Comparison of ENCODE assay signal across 8 mouse cellular contexts in the genomic region with DNA sequence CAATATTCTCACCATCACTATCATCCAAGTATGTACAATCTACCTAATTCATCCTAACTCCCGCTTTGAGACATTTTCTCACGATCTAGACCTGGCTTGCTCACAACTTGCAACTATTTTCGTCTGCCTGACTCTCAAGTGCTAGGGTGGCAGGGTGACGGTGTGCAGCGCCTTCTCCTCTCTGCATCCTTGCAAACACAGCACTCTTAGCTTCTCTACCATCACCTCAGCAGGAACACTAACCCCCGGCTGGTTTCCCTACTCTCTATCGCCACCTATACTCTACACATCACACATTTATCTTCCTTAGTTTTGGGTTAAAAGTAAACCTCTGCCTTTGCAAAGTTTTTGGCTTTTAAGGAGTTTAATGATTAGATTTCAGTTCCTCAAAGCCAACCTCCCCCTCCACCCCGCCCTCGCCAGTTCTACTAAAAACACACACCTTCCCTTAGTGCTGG.
DNase-seq lines count a peak whose midpoint lies in the region; ATAC-seq and TF ChIP-seq lines count a peak whose summit lies in the region.

No protein-coding gene starts in this region.

- ATAC-seq in liver, embryonic 14.5 days (ENCODE audit: insufficient read depth) = no peak
- no peak for ATAC-seq in neural tube, embryonic 15.5 days (ENCODE audit: low FRiP score)

- peak overlapping the region; percentile 93 for H3K4me2 ChIP-seq in liver, embryonic 14.5 days (ENCODE audit: low read depth)
- H3K4me2 ChIP-seq in neural tube, embryonic 15.5 days = peak overlapping the region; percentile 23; the same call in 1 of the 2 replicates

- peaks cover 20 to 25% of the 10 kb centered on the region in 2 experiments for H3K4me1 ChIP-seq in liver, embryonic 14.5 days (replicated peaks; ENCODE audit: control insufficient read depth in 2 of 2, insufficient read depth in 2 of 2, low read length in 1 of 2)
- H3K4me1 ChIP-seq in neural tube, embryonic 15.5 days = peaks cover 36% of the 10 kb centered on the region

- DNase-seq in A20 (ENCODE audit: low read depth, low spot score) (peak; percentile 87), NIH3T3 (ENCODE audit: low read depth) (peak; percentile 79)
- DNase-seq in embryo, embryonic 10.5 days (ENCODE audit: low spot score) = peak; percentile 77
- peak; percentile 47 to 56 for DNase-seq in heart, adult 9 months (ENCODE audit: low spot score in 2 of 2)
- peak; percentile 52 to 61 for DNase-seq in kidney, adult 8-10 months
- no peak for DNase-seq in liver, embryonic 14.5 days (ENCODE audit: low read depth in 3 of 3, low spot score in 3 of 3)
- peak; percentile 73 for DNase-seq in thymus, postnatal 14 days

- TF ChIP-seq CTCF in liver, embryonic 14.5 days (IDR thresholded peaks at IDR 0.05; ENCODE audit: low read depth) = peak; percentile 74

- H3K4me3 ChIP-seq in liver, embryonic 14.5 days (ENCODE audit: insufficient read depth in 1 of 2, low read depth in 2 of 2, low read length in 2 of 2) = no peak overlapping the region
- no peak overlapping the region for H3K4me3 ChIP-seq in neural tube, embryonic 15.5 days (replicated peaks)

- no peak overlapping the region; the same call in 1 of the 2 replicates for H3K9ac ChIP-seq in liver, embryonic 14.5 days (replicated peaks)
- no peak overlapping the region for H3K9ac ChIP-seq in neural tube, embryonic 15.5 days (replicated peaks)

- H3K9me3 ChIP-seq in liver, embryonic 14.5 days (ENCODE audit: control insufficient read depth, low read length) = no peaks in the 10 kb centered on the region
- no peaks in the 10 kb centered on the region for H3K9me3 ChIP-seq in neural tube, embryonic 15.5 days (replicated peaks)

- H3K27ac ChIP-seq in liver, embryonic 14.5 days = no peak overlapping the region
- peak overlapping the region; percentile 52 for H3K27ac ChIP-seq in neural tube, embryonic 15.5 days (replicated peaks)

- 16% methylated on average over 9 of the region's 9 CpGs for WGBS in liver, embryonic 14.5 days (ENCODE audit: insufficient replicate concordance)
- WGBS in neural tube, embryonic 15.5 days = 29% methylated on average over 9 of the region's 9 CpGs

- no peaks in the 10 kb centered on the region for H3K36me3 ChIP-seq in liver, embryonic 14.5 days (replicated peaks; ENCODE audit: control insufficient read depth, insufficient read depth, low read depth)
- peaks cover 14% of the 10 kb centered on the region for H3K36me3 ChIP-seq in neural tube, embryonic 15.5 days

- TF ChIP-seq EP300 in liver, embryonic 14.5 days (IDR thresholded peaks at IDR 0.05; ENCODE audit: low read depth) = no peak

- no peaks in the 10 kb centered on the region for H3K27me3 ChIP-seq in liver, embryonic 14.5 days (ENCODE audit: control insufficient read depth, insufficient read depth, low read length)
- H3K27me3 ChIP-seq in neural tube, embryonic 15.5 days (replicated peaks) = no peaks in the 10 kb centered on the region

Comparison
In these comparisons a context has a peak if more than half of its experiments do, and no peak if none do; other contexts are left out.
1. DNase-seq: peak in A20 (single experiment), NIH3T3 (single experiment), embryo, embryonic 10.5 days (single experiment), heart, adult 9 months (2 of 2), kidney, adult 8-10 months (2 of 2) and thymus, postnatal 14 days (single experiment); none in liver, embryonic 14.5 days (0 of 3).